Mouse (Mus musculus) retina, postnatal 7 days (tissue): ENCODE measurements at regions not wholly inside any gene's neighbourhood (a gene's known extent, or its start where the extent isn't known, plus 50 kb on each side); places are given as distances from the start of the nearest gene placed in this dataset.

Experiments
- DNase-seq: peaks from one replicate; pipeline ENCODE4 v3.0.0-alpha.2; 2012; ENCODE audit warnings: low read depth, low spot score

DNA sequence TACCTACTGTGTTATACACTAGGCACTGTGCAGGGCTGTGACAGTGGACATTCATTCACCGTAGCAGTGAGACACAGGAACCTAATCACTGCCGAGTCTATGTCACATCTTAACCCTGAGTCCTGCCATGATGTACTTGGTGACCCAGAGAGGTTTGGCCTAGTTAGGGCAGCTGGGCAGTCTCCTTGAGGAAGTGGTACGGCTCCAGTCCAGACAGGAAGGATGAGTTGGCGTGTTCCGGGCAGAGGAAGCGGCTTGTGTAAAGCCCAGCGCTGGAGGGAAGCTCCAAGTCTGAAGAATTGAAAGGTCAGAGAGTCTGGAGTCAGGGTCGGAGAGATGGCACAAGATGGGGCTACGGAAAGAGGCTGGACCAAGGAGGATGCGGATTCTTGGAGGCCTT is 99.4 kb upstream of the Smim15 start:
- DNase-seq, result no peak

DNA sequence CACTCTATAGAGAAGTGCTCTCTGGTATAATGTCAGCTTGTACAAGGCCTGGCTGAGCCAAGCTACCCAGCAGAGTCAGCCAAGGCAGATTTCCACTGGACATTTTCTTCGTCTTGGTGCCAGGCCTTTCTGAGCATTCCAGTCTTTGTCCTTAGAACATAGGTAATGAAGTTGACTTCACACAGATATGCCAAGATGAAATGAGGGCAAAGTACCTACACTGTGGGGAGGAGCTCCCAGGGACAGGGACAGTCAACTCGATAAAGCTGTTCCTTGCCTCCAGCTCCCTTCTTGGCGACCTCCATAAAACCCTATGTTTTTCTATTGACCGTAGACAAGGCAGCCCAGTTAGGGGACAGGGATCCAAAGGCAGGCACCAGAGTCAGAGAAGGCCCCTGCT is 101.3 kb upstream of the Smim15 start:
- DNase-seq, result no peak

DNA sequence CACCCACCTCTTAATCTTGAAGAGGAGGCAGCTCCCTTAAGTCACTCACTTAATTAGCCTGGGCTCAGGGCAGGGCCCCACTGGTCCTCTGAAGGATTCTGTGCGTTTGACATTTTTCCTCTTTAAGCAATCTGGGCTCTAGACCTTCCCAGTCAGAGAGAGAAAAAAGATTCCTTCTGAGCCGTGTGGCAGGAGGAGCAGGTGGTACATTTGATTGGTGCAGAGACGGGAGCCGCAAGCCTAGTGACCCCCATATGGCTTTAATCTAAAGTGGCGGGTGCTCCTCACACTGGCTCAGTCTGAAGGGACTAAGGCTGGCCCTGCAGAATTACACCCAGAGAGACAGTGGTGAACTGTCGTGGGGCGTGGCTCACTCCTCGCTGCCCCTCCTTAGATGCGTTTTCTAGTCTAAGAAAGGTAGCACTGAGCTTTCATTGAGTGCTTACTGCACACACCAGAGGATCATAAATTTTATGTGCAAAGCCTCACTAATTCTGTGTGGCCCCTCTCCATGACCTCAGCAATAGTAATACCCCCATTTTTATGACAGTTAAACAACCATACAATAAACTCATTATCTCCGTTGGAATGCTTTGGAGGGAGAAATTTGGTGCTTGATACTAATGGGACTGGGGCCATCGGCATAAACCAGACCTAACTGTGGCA is 101.8 kb upstream of the Smim15 start:
- DNase-seq, result no peak

DNA sequence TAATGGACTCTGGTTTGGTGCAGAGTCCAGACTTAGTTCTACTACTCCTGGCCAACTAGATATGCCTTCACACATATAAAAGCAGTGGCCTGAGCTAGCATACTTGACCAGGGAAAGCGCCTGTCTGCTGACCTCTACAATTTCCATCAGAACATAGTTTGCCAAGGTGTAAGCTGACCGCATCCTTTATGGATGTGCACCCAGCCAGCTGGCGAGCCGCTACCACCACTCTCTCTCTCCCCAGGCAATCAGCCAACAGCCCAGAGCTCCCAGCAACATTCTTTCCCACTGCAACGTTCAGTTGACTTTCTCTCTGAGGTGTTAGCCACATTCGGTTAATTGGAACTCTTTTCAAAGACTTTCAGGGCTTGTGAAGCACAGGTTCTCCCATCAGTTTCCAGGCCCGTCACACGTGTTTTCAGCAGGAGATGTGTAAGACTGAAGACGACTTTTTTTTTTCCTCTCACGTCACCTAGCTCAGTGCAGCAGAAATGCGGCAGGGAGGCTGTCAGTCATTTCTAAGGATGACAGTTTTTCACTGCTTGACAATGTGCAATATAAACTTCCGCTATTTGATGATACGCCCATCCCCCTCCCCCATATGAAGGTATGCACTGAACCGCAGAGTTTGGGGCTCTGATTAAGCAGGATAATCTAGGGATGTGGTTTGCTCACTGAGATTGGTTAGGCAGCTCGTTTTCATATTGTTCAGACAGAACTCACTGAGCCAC is 104.2 kb upstream of the Smim15 start:
- no peak for DNase-seq

DNA sequence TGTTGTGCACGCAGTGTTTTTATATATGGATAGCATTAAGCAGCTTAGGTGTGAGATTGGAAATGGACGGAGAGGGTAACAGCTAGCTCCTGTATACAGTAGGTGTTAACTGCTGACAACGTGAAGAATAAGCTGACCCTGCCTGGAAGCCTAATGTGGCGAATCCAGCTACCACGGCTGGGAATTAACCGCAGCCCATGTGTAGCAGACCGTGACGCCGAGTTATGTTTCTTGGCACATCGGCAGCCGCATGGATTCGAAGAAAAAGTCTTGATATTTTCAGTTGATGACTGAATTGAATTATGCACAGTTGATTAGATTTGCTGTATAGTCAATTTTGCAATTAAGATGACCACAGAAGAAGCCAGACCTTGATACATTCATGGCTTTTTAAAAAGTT is 108.6 kb upstream of the Smim15 start:
- DNase-seq, result no peak

DNA sequence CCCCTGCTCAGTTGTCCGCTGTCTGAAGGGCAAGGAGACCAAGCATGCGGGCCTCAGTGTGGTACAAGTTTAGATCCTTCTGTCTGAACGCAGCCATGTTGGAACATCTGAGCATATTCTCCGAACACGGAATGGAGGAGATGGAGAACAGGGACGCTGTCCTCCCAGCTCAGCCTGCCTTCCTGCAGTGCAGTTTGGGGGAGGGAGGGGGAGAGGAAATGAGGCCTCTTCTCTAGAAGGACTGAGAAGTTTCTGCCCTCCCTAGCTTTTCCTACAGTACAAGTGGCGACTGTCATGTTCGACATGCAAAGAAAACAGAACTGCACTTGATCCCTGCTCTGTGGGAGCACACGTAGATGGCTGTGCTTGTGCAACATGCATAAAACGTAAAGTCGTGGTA is 109.6 kb upstream of the Smim15 start:
- no peak for DNase-seq

DNA sequence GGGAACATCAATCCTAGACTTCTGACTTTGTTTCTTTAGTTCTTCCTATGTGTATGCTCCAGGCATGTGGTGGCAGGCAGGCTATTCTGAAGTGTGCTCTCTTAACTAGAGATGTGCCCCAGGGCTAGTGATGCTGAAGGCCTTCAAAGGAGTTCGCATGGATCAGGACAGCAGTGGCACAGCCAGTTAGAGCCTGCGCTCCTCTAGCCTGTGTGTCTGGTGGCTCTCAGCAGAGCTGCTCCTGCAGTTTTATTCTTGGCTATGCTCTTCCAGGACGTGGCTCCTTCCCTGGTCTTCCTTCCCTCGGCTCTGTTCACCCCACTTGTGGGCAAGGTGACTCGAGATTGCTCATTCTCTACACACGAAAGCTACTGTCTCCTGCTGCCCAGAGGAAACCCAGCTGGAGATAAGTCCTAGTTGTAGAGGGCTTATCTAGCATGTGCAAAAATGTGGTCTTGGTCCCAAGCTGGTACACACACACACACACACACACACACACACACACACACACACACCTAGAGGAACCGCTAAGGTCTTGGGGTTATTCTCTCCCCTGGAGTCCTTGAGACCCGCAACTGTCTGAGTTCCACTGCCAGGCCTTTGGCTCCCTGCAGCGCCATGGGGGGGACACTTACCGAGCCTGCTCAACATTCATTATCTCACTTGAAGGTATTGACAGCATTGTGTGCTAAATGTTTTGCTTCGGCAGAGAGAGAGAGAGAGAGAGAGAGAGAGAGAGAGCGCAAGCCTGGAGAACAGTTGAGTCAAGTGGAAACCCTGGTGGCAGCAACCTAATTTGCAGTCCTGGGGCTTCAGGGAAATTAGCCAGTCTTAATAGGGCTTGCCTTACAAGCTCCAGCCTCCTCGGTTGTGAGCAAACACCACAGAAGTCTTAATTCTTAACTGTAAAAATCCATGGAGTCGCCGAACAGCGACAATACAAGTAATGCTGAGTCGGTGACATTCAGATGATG is 110.4 kb upstream of the Smim15 start:
- no peak for DNase-seq

DNA sequence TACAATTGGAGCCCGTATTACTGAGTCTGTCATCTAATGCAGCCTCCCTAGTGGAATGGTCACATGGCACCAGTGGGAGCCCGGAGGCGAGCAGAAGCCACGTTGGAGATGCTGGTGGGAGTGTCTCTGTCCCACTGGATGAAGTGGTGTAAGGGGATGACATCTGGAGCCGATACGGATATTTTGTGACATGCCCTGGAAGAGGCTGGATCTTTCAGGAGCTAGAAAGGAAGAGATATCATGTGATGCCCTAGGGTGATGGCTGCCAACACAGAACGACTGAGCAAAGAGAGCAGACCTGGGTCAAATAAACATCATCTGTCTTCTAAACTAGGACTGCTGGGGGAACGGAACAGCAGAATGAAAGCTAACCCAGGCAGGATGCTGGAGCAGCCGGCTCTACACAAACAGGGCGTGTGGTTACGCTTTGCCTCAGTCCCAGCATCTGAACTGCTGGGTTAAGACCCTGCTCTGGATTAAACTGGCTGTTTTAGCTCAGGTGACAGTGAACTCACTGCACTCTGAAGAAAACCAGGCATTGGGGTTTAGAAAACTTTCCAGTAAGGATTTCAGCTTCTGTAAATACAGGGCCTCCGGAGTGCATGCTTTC is 111.7 kb upstream of the Smim15 start:
- no peak for DNase-seq

DNA sequence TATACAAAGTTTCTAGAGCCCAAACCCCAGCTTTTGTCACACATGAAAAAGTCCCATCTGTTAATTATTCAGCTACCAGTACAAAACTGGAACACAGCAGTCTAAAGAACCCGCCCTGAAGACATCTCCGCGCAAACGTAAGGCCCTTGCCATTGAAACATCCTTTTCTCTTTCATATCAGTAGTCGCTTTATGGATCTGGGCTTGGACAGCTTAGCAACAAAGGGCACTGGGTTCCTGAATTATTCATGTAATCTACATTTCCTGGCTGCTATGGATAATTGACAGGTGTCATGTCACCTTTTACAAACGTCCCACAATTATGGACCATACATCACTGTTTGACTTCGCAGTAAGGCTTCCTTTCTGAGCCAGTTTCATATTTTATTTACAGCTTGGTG is 113.0 kb upstream of the Smim15 start:
- no peak for DNase-seq

DNA sequence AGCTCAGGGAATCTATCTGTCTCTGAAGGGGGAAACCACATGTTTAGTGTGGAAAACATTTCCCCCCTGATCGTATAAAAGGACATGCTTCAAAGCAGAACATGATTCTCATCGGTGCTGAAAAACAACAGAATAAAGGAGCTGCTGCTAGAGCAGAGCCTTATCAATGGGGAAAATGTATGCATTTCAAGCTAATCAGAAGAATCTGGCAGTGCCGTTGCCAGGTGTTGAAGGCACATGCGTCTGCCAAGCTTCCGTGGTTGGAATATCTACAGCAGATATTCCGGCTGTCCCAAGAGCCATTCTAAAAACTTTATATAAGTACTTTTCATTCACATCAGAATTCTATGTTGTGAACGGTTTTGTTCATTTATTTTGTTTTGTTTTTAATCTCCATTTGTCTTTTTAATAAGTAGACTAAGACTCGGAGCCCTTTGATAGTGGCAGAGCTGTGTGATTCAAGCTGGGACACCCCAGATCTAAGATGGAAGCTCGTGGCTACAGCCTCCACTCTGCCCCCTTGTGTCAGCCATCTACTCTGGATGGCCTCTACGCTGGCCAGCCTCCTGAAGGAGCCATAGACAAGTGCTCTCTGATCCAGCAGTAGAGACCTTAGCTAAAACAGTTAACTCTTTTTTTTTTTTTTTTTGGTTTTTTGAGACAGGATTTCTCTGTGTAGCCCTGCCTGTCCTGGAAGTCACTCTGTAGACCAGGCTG is 116.6 kb upstream of the Smim15 start:
- DNase-seq, result no peak

DNA sequence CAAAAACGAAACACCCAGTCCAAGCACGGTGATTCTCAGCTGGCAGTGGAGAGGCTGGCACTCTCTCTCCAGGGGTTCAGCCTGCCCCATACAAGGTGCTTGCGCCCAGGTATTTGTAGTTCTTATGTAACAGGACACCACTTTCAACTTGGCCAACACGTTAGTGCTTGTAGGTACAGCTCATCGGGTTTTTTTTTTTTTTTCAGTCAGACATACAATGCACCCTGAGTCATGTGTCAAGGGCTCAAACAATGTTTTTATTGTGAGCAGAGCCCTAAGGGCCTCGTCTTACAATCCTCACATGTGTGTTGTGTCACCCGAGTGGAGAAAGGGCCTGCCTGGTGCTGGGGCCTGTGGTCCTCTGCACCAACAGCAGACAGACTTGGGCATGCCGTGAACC is 118.8 kb upstream of the Smim15 start:
- DNase-seq, result no peak

DNA sequence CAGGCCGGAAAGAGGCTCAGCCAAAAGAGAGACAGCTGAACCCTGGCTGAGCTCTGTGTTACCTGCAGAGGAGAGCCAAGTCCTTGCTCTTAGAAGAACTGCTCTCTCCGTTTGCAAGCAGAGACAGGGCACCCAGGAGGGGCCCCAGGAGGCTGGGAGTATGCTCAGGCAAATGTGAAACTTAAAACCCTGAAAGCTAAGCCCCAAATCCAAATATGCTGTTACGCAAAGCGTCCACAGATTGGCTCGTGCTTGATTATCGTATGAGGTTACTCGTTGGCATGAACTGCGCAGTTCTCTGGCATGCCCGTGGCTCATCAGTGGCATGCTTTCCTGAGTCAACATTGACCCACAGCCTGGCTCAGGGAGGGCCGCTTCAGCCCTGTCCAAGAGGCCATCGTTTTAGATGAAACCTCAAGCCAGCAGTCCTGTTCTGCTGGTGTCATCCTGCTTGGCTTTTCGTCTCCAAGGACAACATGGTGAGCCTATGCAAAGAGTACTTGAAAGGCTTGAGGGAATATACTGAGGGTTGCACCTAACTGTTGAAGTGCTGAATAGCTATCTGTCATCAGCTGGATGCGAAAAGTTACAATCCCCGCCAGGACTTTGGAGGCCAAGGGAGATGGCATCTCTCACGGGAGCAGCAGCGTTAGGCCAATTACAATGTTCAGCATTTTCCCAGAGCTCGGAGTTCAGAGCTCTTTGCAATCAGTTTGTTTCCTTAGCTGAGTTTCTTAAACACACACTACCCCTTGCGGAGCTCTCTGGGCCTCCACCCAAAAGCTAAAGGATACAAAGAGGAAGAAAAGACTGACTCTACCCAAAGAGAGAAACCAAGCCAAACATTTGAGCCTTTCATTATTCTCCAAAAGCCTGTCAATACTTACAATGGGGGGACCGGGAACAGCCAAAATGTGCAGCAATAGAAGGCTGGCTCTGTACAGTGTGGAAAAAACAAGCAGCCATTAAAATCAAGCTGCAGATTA is 120.8 kb upstream of the Smim15 start:
- no peak for DNase-seq

DNA sequence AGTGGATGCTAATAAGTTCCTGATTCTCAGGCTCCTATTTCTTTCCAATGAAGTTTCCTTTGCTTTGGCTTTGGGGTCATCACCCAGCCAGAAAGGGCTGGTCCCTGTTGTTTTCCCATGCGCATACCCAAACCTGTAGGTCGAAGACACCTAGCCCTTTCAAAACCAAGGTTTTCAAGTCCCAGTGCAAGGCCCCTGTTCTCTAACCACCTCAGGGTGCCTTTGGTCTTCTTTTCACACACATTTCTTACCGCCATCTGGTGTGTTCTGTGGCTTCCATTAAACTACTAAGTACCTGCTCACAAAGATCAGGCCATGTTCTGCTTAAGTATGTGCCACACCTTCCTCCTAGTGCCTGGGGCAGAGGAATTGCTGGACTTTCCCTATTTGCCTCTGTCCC is 124.8 kb upstream of the Smim15 start:
- no peak for DNase-seq

DNA sequence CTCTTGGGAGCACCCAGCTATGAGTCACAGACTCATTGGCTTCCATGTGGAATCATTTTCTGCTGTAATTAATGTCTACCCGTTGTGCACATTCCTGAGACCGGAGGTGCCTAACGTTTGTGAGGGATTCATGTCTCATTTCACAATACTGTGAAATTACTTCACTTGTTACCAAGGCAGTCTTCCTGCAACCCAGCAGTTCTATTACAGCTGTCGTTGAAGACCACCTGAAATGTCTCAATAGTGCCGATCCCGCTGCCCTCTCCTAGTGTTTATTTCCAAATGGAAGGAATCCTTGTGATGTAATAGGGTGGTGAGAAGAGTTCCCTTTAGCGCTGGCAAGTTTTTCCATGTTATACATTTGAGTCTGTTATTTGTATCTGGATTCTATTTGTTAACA is 125.8 kb upstream of the Smim15 start:
- DNase-seq, result no peak

DNA sequence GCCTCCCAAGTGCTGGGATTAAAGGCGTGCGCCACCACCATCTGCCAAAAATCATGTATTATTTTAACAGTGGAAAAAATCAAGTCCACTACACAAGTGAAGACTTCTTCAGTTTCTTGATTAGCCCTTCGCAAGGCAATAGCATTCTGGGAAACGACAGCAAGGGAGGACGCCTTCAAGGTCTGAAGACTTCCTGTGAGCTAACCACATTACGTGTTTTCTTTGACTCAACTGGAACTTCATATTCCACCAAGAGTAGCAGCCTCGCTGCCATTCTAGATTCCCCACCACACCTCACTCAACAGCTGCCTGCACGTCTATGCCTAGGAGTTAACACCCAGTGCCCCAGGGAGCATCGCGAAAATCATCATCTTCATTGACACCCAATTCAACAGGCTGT is 126.2 kb upstream of the Smim15 start:
- no peak for DNase-seq

DNA sequence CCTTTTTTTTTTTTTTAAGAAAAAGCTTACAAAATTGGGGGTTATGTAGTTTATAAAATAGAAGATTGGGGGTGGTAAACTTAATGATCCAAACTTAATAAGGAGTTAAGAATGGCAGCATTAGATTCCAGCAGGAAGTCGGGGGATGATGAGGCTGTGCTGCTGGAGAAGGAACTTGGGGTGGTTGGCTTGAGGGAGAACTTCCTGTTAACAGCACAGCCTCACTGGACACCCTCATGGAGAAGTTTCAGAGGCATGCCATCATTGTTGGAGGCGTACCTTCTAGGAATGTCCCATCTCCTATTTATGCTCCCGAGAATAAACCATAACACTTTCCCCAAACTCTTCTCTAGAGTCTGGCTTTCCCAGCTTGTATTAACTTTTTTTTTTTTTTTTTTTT is 126.7 kb upstream of the Smim15 start:
- DNase-seq, result no peak

DNA sequence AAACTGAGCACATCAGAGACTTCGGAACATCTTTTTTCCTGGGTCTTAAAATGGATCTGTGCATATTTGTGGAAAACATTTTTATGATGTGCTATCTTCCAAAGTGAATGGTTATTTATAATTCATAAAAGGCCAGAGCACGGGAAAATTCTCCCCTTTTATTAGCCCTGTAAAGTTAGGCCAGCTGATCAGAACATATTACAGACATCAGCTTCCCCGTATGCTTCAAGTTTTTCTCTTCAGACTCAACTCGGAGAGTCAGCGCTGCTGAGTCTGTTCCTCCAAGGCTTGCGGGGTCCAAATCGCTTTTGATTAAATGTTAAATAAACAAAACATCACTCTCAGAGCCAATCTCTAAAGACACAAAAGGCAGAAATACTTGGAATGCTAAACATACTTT is 134.1 kb upstream of the Smim15 start:
- DNase-seq, result no peak

DNA sequence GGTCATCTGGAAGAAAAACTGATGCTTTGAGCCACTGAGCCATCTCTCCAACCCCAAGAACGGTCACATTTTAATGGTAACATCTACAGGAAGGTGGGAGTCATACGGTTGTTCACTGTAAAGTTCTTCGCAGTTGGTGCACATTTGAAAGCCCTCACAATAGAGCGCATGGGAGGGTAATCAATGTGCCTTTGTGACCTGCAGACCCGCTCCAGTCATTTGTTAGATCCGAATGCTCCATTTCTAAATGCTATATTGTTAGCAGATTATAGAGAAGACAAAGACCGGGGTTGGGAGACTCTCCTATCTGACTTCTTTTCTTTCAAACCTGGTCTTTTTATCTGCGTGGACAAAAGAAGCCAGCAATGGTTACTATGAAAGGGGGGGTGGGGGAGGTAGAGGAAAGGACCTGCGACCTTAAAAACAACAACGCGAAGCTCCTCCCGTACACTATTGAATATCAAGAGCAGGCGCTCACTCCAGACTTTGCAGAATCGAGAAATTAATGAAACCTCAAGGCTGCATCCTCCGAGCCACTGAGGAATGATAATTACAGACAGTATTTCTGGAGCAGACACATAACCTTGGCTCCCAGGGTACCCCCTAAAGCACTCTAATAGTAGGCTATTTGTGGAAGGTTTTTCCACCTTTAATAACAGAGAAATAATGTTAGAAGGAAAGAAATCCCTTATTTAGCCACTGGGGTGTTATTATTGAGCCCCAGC is 134.7 kb upstream of the Smim15 start:
- no peak for DNase-seq

DNA sequence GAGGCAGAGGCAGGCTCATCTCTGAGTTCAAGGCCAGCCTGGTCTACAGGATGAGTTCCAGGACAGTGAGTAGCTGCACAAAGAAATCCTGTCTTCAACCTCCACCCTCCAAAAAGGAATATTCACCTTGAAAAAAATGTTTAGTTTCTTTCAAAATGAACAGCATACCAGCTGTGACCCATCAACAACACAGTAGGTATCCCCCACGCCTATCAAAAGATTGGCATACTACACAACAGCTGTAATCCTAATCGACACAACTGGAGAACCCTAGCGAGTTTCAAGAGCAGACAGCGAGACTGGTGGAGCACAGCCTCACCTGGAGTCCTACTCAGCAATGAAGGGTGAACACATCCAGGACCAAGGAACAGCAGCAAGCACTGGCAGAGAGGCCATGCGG is 136.3 kb upstream of the Smim15 start:
- no peak for DNase-seq

DNA sequence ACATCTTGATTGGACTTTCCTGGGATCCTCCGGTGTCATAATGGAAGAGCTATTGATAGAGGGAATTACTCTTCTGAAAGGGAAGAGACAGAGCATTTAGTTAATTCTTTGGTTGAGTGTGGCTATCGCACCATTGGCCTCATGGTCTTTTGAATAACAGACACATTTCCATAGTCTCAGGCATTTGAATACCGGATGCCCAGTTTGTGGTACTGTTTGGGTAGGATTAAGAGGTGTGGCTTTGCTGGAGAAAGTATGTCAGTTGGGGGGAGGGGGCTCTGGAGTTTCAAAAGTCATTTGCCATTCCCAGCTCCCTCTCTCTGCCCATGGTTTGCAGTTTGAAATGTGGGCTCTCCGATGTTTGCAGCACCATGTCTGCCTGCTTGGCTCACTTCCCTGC is 139.4 kb upstream of the Smim15 start:
- no peak for DNase-seq
